Mouse (Mus musculus): ENCODE measurements at regions not wholly inside any gene's neighbourhood (a gene's known extent, or its start where the extent isn't known, plus 50 kb on each side); places are given as distances from the start of the nearest gene placed in this dataset.
"Not testable (repeated sequence)": the region's sequence is repeated elsewhere in the genome, so short reads cannot be mapped to it uniquely, and the experiment has no call there.

DNA sequence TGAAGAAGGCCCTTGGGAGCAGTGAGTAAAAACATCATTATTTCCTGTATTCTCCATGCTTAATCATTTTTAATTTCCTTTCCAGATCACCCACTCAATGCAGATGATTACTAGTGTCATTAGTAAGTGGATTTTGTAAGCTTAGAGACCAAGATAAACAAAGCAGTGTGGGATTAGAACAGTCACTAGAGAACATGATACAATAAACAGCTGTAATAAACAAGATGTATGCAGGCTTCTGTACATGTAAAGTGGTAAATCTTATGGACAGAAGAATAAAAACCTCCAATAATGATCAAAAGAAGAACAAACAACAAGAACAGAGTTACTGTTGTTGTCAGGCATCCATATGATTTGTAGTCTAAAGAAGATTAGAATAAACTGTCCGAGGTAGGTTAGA is 542.1 kb upstream of the Kcnd2 start:
- H3K27ac ChIP-seq (ENCODE audit: low read depth, low read length) = no peak overlapping the region
- H3K9ac ChIP-seq (replicated peaks; ENCODE audit: low read length, poor library complexity, severe bottlenecking) = no peak overlapping the region
- H3K4me3 ChIP-seq (ENCODE audit: low read depth, low read length) = no peak overlapping the region
- ATAC-seq (ENCODE audit: low FRiP score) (no peak), DNase-seq (ENCODE audit: low spot score) (no peak)
- 29% methylated on average over 1 of the region's 1 CpGs for WGBS
- no peaks in the 10 kb centered on the region for H3K4me1 ChIP-seq (ENCODE audit: insufficient read depth, low read length)
- H3K36me3 ChIP-seq (ENCODE audit: insufficient read depth, low read length) = no peaks in the 10 kb centered on the region
- no peaks in the 10 kb centered on the region for H3K9me3 ChIP-seq (ENCODE audit: low read length)
- no peak for TF ChIP-seq CTCF (IDR thresholded peaks at IDR 0.05)
- H3K4me2 ChIP-seq (ENCODE audit: low read depth, low read length, poor library complexity, severe bottlenecking) = no peak overlapping the region
- no peaks in the 10 kb centered on the region for H3K27me3 ChIP-seq (ENCODE audit: insufficient read depth, low read length)

DNA sequence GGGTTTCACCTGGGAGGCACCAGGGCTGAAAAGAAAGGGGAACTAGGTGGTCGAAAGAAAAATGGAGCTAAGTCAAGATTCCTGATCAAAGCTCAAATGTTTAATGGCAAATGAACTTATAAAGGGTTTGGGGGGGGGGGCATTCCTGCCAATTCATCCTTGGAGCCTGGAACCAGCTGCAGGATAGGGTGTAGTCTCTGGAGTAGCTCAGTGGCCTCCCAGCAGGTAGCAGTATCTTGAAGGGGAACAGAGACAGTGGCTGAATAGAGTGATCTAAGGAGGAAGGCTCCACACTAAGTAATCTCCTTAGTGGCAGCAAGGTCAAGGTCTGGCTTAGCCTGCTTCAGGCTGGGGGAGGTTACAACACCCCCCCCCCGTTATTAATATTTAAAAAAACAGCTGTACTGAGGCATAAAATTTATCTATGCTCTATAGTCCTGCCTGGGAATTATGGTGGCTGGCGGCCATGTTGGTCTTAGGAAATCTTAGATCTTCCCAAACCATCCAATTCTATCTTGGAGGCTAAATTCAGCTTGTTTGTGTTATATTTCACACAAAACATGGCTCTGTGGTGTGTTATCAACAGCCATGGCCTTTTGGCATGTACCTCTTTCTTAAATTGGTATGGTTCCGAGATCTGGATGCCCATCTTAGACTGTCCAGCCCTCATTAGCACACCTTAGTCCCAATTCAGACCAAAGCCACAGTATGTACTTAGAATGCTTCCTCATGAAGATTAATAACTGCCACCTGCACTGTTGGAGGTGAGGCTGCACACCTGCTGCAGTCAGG is 528.7 kb upstream of the Kcnd2 start:
- DNase-seq (ENCODE audit: low spot score); H3K27me3 ChIP-seq (ENCODE audit: insufficient read depth, low read length); H3K36me3 ChIP-seq (ENCODE audit: insufficient read depth, low read length); ATAC-seq (ENCODE audit: low FRiP score); H3K27ac ChIP-seq (ENCODE audit: low read depth, low read length); H3K9ac ChIP-seq (replicated peaks; ENCODE audit: low read length, poor library complexity, severe bottlenecking); H3K4me3 ChIP-seq (ENCODE audit: low read depth, low read length); H3K9me3 ChIP-seq (ENCODE audit: low read length); H3K4me1 ChIP-seq (ENCODE audit: insufficient read depth, low read length); H3K4me2 ChIP-seq (ENCODE audit: low read depth, low read length, poor library complexity, severe bottlenecking): not testable (repeated sequence)
- WGBS = 56% methylated on average over 4 of the region's 4 CpGs

DNA sequence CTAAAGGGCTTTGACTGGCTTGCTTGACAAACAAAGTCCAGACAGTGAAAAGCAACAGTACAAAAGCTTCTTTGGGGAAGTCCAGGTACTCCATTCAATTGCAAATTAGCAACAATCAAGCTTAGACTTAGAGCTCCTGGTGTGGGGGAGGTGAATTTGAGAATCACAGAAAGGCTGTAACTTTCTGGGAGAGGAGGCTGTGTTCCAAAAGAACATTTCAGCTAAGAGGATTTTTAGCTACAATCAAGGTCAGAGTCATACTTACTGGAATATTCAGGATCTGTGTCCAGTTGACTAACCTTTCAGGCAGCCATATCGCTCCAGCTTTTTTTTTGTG is 528.1 kb upstream of the Kcnd2 start:
- not testable (repeated sequence) for ATAC-seq (ENCODE audit: low FRiP score)

DNA sequence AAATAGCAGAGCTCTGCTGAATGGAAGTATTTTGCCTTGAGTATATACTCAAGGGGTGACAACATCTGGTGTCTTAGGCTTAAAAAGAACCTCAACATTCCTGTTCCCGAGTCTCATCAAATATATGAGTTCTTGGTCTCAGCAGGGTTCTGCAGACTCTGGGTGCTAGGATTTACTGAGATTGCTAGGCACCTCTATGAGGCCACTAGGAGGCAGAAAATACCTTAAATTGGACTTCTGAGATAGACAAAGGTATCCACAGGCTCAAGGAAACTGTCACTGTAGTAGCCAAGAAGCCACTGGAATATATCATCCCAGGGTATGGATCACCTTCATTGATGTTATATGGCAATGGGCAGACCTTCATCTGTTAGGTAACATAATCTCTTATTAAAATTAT is 489.4 kb upstream of the Kcnd2 start:
- Histone ChIP-seq H3K9ac (replicated peaks; ENCODE audit: low read length, poor library complexity, severe bottlenecking) (no peak overlapping the region), H3K4me1 (ENCODE audit: insufficient read depth, low read length) (no peaks in the 10 kb centered on the region), H3K4me2 (ENCODE audit: low read depth, low read length, poor library complexity, severe bottlenecking) (no peak overlapping the region), H3K4me3 (ENCODE audit: low read depth, low read length) (no peak overlapping the region), H3K36me3 (ENCODE audit: insufficient read depth, low read length) (no peaks in the 10 kb centered on the region), H3K27me3 (ENCODE audit: insufficient read depth, low read length) (no peaks in the 10 kb centered on the region), H3K27ac (ENCODE audit: low read depth, low read length) (no peak overlapping the region), H3K9me3 (ENCODE audit: low read length) (no peaks in the 10 kb centered on the region)
- WGBS = 82% methylated on average over 1 of the region's 1 CpGs
- no peak for ATAC-seq (ENCODE audit: low FRiP score)
- TF ChIP-seq CTCF (IDR thresholded peaks at IDR 0.05) = no peak
- no peak for DNase-seq (ENCODE audit: low spot score)

More for the DNA sequence above, 528.1 kb upstream of the Kcnd2 start:
- not testable (repeated sequence) for H3K4me2 ChIP-seq (ENCODE audit: low read depth, low read length, poor library complexity, severe bottlenecking); H3K36me3 ChIP-seq (ENCODE audit: insufficient read depth, low read length); H3K4me1 ChIP-seq (ENCODE audit: insufficient read depth, low read length); H3K27ac ChIP-seq (ENCODE audit: low read depth, low read length); DNase-seq (ENCODE audit: low spot score); H3K4me3 ChIP-seq (ENCODE audit: low read depth, low read length); H3K27me3 ChIP-seq (ENCODE audit: insufficient read depth, low read length); H3K9me3 ChIP-seq (ENCODE audit: low read length); H3K9ac ChIP-seq (replicated peaks; ENCODE audit: low read length, poor library complexity, severe bottlenecking)
- 45% methylated on average over 1 of the region's 1 CpGs for WGBS

DNA sequence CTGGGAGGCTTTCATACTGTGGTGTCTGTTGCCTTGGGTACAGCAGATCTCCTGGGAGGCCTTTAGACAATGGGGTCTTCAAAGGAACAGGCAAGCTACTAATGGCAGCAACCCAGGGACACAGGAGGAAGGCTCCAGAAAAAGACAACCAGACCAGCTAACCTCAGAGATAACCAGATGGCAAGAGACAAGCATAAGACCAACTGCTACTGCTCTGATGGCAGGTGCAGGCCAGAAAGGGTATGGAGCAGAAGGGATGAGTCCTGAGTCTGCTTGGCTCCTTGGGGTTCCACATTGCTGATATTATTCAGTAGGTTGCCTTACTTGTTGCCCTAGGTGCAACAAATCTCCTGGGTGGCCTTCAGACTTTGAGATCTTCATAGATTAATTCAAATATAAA is 476.2 kb upstream of the Kcnd2 start:
- no peak for ATAC-seq (ENCODE audit: low FRiP score)
- no peak overlapping the region for H3K4me3 ChIP-seq (ENCODE audit: low read depth, low read length)
- no peak for TF ChIP-seq CTCF (IDR thresholded peaks at IDR 0.05)
- H3K9me3 ChIP-seq (ENCODE audit: low read length) = 0 out of 2 replicates have a peak, but pooled peaks cover 3% of the 10 kb centered on the region
- H3K27me3 ChIP-seq (ENCODE audit: insufficient read depth, low read length) = no peaks in the 10 kb centered on the region
- no peak overlapping the region for H3K4me2 ChIP-seq (ENCODE audit: low read depth, low read length, poor library complexity, severe bottlenecking)
- DNase-seq (ENCODE audit: low spot score) = no peak
- no peak overlapping the region for H3K9ac ChIP-seq (replicated peaks; ENCODE audit: low read length, poor library complexity, severe bottlenecking)
- no peaks in the 10 kb centered on the region for H3K36me3 ChIP-seq (ENCODE audit: insufficient read depth, low read length)
- no peak overlapping the region for H3K27ac ChIP-seq (ENCODE audit: low read depth, low read length)
- no peaks in the 10 kb centered on the region for H3K4me1 ChIP-seq (ENCODE audit: insufficient read depth, low read length)

DNA sequence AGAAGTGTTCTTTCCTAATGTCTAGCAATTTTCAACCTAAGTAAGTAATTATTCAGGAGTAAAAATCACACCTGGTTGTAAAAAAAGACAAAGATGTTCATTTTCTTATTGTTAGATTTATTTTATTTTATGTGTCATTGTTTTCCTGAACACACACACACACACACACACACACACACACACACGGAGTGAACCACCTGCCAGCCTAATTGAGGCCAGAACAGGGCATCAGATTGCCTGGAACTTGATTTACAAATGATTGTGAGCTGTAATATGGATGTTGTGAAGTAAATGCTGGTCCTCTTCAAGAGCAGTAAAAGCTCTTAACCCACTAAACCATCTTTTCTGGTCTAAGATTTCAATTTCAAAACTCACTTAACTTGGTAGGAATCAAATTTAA is 474.9 kb upstream of the Kcnd2 start:
- DNase-seq (ENCODE audit: low spot score) = no peak
- no peak for ATAC-seq (ENCODE audit: low FRiP score)

More for the DNA sequence above, 474.9 kb upstream of the Kcnd2 start:
- no peak overlapping the region for H3K27ac ChIP-seq (ENCODE audit: low read depth, low read length)
- H3K9ac ChIP-seq (replicated peaks; ENCODE audit: low read length, poor library complexity, severe bottlenecking) = no peak overlapping the region
- no peaks in the 10 kb centered on the region for H3K36me3 ChIP-seq (ENCODE audit: insufficient read depth, low read length)
- H3K27me3 ChIP-seq (ENCODE audit: insufficient read depth, low read length) = no peaks in the 10 kb centered on the region
- no peak overlapping the region for H3K4me3 ChIP-seq (ENCODE audit: low read depth, low read length)
- no peak for TF ChIP-seq CTCF (IDR thresholded peaks at IDR 0.05)
- 0 out of 2 replicates have a peak, but pooled peaks cover 3% of the 10 kb centered on the region for H3K9me3 ChIP-seq (ENCODE audit: low read length)
- WGBS = 50% methylated on average over 1 of the region's 1 CpGs
- H3K4me2 ChIP-seq (ENCODE audit: low read depth, low read length, poor library complexity, severe bottlenecking) = no peak overlapping the region
- no peaks in the 10 kb centered on the region for H3K4me1 ChIP-seq (ENCODE audit: insufficient read depth, low read length)

Data from midbrain, postnatal 0 days (tissue).